Mouse (Mus musculus) yolk sac, embryonic 10.5 days (tissue): ENCODE results near the gene H3f3a.

Experiments used
- DNase-seq: peaks from one replicate; pipeline ENCODE4 v3.0.0-alpha.2; 2017; ENCODE audit warnings: low spot score

Gene H3f3a

DNA sequence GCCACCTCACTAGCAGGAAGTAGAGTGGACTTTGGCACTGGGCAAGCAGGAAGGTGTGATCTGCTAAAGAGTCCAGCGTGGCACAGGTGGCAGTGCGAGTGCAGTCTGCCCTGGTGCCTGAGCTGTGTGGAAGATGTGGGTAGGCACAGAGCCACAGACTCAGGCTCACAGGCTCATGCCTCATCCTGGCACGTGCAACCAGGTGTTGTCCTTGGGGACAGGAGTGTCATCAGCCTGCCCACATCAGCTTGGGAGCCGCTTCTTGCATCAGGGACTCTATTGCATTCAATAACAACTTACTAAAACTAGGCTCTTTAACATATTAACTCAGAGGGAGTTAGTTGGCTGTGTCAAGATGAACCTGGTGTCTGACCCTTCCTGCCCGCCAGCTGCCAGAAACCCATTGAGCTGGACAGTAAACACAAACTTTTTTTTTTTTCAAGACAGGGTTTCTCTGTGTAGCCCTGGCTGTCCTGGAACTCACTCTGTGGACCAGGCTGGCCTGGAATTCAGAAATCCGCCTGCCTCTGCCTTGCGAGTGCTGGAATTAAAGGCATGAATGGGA lies 55.7 kb downstream of the H3f3a start:
- DNase-seq = no peak

DNA sequence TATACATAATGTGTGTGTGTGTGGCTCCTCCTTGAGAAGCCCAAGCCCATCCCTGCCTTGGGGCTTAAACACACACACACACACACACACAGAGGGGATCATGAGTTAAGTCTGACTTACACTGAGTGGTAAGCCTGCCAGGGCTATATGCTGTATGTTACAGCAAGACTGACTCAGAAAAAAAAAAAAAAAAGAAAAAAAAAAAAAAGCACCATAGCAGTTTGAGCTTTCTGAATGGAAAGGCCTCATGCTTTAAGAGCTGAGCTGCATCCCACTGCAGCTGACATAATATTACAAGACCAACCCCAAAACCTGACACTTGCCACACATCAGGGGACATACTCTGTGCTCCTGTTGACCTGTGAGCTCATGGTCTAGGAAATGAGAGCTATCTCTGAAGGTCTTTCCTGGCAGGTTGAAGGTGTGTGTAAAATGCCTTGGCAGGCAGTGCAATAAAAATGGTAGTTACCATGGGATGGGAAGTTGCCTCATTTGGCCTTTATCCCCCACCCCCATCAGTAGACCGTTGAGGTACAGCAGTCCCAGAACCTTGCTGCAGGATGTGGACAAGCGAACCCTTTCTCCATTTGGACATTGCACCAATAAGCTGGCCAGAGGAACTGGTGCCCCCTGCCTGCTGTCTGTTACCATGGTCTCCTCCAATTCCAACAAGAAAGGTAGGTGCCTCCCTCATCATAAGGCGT lies 56.3 kb downstream of the H3f3a start:
- DNase-seq = no peak

DNA sequence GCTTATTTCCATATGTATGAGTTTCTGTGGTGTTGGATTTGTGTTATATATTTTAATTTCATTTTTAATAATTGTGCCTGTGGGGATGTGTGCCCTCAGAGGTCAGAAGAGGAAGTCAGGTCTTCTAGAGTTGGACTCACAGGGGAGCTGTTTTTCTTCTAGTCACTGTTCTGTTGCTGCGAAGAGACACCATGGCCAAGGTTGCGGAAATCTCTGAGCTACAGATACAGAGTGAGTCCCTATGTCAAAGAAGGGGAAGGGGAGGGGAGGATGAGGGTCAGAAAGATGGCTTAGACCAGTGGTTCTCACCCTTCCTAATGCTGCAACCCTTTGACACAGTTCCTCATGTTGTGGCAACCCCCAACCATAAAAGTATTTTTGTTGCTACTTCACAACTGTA lies 57.0 kb downstream of the H3f3a start:
- DNase-seq = no peak

DNA sequence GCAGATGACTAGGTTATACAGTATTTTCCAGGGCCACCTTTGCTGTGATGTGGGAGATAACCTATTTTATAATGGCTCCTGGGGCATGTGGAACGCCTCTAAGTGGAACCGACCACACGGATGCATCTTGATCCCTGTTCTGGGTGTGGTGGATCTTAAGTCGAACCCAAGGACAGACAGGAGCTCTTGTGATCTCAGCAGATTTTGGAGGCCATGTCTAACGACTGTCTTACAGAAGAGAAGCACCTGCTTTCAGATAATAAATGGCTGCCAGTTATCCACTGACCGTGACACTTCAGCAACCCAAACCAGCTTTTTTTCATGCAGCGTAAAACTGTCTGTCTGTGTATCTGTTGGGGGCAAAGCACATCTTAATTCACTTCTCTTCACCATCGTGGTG lies 59.4 kb downstream of the H3f3a start:
- DNase-seq = no peak

DNA sequence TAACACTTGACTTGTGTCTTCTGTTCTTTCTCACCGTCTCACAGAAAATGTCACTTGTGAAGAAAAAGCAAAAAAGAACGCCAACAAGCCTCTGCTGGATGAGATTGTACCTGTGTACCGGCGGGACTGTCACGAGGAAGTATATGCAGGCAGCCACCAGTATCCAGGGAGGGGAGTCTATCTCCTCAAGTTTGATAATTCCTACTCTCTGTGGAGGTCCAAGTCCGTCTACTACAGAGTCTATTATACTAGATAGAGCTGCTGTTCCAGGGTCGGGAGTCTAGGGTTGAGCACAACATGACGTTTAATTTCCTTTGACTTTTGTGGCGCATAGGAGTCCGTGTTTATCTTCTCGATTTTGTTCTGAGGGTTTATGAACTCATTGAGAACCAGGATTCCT lies 61.6 kb downstream of the H3f3a start:
- DNase-seq = no peak
